Mouse (Mus musculus) CD4-positive, CD25-positive, alpha-beta regulatory T cell, adult 4 months (primary cell): ENCODE data around the gene Tgfbi. TPM values are rescaled to one million over a fixed set of nuclear protein-coding genes. Genes with fewer than 3 reads are reported as not detected.

Experiments used
- ATAC-seq: one replicate; pipeline ENCODE4 v1.8.0; 2017
- polyA plus RNA-seq, 2 experiments: library from polyadenylated mRNA; unstranded; fragments of 100-300 nt; shearing (Covaris generic); gene quantifications; one replicate each; pipeline ENCODE4 v1.2.1; 2017

Gene Tgfbi
- polyA plus RNA-seq, 2 experiments from 2014 or later, result 0.40 to 0.75 TPM

DNA sequence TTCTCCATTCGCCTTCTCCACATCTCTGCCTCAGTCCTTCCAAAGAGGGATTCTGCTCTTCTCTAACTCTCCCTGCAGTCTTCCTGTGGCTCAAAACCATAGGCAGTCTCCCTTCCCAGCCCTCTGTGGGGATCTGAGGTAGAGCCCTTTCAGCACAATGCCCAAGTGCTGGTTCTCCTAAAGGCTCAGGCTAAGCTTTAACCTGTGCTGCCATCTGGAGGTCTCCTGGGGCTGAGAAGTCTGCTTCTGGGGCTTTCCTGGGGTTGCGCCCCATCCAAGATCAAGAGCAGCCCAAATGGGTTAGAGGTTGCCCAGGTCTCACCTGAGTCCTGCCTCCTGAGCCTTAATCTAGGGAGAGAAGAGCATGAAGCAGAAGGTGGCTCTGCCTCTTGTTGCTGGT lies 32.4 kb downstream of the Tgfbi start:
- ATAC-seq, result no peak

DNA sequence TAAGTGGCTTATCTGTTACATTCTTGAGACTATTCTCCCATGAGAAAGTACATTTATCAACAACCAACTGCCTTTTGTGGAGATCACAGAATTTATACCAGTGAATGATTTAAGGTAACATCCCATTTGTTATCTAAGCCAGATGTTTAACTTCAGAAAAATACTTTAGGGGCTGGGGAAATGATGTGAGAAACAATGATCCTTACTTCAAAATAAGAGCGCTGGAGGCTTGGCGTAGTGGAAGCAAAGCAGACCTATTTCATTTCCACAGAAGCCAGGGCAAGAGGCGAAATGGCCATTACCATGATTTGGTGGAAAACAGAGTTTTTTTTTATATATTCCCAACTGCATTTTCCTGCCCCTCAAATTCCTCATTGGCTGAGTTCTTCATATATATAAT lies 34.7 kb downstream of the Tgfbi start:
- ATAC-seq, result no peak

- no peak for ATAC-seq
Measured at GRCm38 (mm10) chr13:56645744-56646143, 36.4 kb downstream of the Tgfbi start.

GRCm38 (mm10) chr13:56647597-56648405 lies 38.5 kb downstream of the Tgfbi start:
- no peak for ATAC-seq

GRCm38 (mm10) chr13:56650020-56650419 lies 40.7 kb downstream of the Tgfbi start:
- no peak for ATAC-seq

- ATAC-seq, result no peak
Measured at GRCm38 (mm10) chr13:56652381-56652780, 43.1 kb downstream of the Tgfbi start.

GRCm38 (mm10) chr13:56654176-56654575 lies 44.9 kb downstream of the Tgfbi start:
- ATAC-seq, result no peak

DNA sequence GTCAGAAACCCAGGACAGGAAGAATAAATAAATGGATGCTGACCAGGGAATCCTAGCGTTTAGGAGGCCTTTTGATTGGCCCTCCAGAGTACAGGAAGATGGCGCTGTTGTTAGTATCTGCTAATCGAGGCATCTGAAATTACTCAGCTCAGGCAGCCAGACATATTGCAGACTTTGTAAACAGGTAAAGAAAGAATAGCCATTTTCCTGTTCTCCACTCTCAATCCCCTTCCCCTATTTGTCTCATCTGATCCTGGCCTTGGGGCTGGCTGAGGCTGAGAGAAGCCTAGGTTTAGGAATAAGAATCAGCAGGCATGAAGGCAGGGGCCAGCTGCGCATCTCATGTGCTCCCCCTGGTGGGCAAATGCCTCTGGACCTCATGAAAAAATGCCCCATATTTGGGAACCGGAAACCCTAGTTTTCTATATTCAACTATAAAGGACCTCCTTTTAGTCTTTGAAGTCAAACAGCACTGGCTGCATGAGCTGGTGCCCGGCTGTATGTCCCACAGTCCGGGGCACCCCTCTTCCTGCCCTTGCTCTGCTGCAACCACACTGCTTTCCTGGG lies 48.7 kb downstream of the Tgfbi start:
- peak; percentile 63 for ATAC-seq

DNA sequence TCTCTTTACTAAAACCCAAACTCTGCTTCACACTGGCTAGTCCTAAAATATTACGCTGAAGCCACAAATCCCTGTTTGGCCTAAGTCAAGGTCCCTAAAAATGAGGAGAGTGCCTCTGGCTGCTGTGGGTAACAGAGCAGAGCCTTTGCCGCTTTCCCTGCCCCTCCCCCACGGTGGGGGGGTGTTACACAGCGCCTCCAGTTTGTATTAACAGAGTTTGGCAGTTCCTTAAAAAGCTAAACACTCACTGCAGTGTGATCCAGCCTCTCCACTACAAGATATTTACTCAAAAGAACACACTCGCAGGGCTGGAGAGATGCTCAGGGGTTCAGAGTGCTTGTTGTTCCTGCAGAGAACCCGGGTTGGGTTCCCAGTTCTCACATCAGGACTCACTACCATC lies 49.6 kb downstream of the Tgfbi start:
- no peak for ATAC-seq

- ATAC-seq, result no peak
Measured at GRCm38 (mm10) chr13:56661914-56662621, 52.7 kb downstream of the Tgfbi start.

- no peak for ATAC-seq
Measured at GRCm38 (mm10) chr13:56664256-56665170, 55.2 kb downstream of the Tgfbi start.

DNA sequence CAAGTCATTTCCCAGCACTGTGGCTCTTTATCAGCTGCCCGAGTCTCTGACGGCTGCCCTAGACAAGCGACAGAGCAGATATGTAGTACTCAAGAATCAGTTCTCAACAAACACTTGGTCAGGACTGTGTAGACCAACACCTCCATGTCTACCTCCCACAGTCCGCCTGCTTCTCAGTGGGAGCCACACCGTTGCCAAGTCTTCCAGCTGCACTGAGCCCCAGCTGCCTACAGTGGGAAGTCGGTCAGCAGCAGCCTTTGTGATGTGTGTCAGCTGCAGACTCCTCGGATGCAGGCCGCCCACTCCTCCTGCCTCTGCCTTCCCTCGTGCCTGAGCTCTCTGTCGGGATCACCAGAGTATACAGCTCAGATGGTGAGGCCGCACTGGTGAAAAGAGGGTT lies 61.9 kb downstream of the Tgfbi start:
- ATAC-seq, result no peak

DNA sequence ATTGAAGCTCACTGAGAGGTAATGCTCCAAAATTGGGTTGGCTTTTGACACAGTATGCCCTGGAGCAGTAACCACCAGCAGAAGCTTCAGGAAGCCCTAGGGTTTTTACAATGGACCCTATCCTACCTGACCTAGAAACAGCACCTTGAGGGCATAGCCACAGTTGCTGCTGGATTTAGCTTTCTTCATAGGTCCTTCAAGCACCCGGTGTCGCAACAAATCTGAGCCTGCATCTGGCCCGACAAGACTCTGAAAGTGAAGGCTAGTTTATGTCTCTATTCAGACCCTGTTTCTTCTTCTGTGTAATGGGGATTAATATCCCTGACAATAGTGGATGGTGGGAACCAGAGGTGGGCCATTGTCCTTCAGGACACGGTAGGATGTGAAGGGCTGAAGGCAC lies 68.4 kb downstream of the Tgfbi start:
- ATAC-seq, result no peak

GRCm38 (mm10) chr13:56678188-56678787 lies 69.0 kb downstream of the Tgfbi start:
- ATAC-seq, result no peak

DNA sequence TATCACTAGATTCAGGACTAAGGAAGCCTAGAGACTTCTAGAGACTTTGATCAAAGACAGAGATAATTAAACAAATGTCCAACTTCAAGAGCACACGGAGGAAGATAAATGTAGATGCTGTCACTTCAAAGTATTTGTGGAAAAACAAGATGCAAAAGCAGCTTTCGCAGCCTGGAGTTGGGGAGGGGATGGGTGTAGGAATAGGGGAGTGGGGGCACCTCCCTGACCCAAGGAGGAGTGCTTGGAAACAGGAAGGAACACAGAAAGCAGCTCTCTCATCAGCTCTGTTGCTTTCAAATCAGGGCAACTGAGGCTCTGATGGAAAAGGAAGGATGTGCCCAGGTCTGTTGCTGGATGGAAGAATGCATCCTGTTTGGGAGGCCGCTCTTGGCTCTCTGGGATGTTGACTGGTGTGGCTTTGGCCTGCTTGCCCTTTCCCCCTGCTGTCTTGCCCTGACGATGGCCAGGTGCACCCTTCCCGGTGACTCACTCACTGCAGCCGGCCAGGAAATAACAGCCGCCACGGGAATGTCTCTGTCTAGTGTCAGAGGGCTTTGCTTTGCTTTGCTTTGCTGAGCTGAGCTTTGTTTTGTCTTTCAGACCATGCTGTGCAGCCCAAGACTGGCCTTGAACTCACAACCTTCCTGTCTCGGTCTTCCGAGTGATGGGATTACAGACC lies 69.6 kb downstream of the Tgfbi start:
- no peak for ATAC-seq

DNA sequence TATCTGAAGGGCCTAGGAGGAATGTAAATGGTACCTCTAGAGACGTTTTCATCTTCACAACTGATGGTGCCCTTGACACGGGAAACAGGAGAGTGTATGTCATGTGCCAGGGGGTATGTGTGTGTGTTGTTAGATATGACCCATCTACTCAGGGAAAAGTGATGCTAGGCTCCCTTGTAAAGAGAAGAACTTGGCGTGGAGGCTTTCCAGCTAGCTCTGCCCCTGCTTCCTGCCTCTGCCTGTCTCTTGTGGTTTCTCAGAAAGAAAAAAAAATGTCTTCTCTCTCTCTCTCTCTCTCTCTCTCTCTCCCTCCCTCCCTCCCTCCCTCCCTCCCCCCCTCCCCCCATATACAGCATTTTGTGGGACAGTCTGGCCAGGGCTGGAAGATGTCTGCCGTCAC lies 72.6 kb downstream of the Tgfbi start:
- ATAC-seq, result no peak

- ATAC-seq, result peak; percentile 34
Measured at GRCm38 (mm10) chr13:56682326-56682725, 73.0 kb downstream of the Tgfbi start.

DNA sequence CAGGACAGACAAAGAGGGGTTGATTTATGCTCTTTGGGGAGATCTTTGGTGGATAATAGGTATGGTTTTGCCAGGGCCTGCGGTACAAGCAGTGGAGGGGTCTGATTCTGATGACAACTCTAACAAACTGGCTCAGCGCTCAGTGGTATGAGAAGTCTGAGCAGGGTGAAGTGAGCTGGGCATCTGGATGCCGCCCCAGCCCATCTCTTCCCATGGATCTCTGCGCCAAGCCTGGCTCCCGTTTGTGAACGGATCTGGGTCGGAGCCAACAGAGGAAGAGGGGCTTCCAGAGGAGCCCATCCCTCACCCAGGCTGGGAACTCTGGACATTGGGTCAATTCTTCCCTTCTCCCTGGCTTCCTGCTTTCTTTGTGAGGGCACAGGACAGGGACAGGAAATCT lies 74.0 kb downstream of the Tgfbi start:
- ATAC-seq, result no peak
